Mouse (Mus musculus): Measurements from ENCODE around the gene Dennd5a. TPM values are rescaled to one million over a fixed set of nuclear protein-coding genes. Genes with fewer than 3 reads are reported as not detected.

The Dennd5a gene
- polyA plus RNA-seq, 2 experiments = 55.3 to 112 TPM

GRCm38 (mm10) chr7:109969542-109969941, 9.3 kb upstream of the Dennd5a start:
- H3K4me2 ChIP-seq (replicated peaks; ENCODE audit: low read depth, low read length, severe bottlenecking) = no peak overlapping the region
- no peak for TF ChIP-seq POLR2A (IDR thresholded peaks at IDR 0.05; ENCODE audit: borderline replicate concordance, extremely low read depth, insufficient read depth, insufficient read length)
- H3K9me3 ChIP-seq (ENCODE audit: control insufficient read depth, low read length) = no peaks in the 10 kb centered on the region
- H3K27ac ChIP-seq (replicated peaks; ENCODE audit: low read depth, low read length) = peak overlapping the region; percentile 1
- peaks cover 12% of the 10 kb centered on the region for H3K4me1 ChIP-seq (ENCODE audit: control insufficient read depth, insufficient read depth, low read length)
- no peak overlapping the region for H3K9ac ChIP-seq (ENCODE audit: low read depth, low read length, severe bottlenecking)
- DNase-seq (ENCODE audit: low spot score) = peak; percentile 32
- ATAC-seq (ENCODE audit: low FRiP score, low read depth) = peak; percentile 36
- peaks cover 7% of the 10 kb centered on the region for H3K36me3 ChIP-seq (ENCODE audit: control insufficient read depth, insufficient read depth, low read length)
- H3K4me3 ChIP-seq (replicated peaks; ENCODE audit: low read length) = no peak overlapping the region
- H3K27me3 ChIP-seq (ENCODE audit: control insufficient read depth, insufficient read depth, low read length) = no peaks in the 10 kb centered on the region

- H3K36me3 ChIP-seq (ENCODE audit: control insufficient read depth, insufficient read depth, low read length) = peaks cover 7% of the 10 kb centered on the region
- no peak overlapping the region for H3K9ac ChIP-seq (ENCODE audit: low read depth, low read length, severe bottlenecking)
- H3K9me3 ChIP-seq (ENCODE audit: control insufficient read depth, low read length) = no peaks in the 10 kb centered on the region
- no peak for TF ChIP-seq POLR2A (IDR thresholded peaks at IDR 0.05; ENCODE audit: borderline replicate concordance, extremely low read depth, insufficient read depth, insufficient read length)
- ATAC-seq (ENCODE audit: low FRiP score, low read depth) (peak; percentile 85), DNase-seq (ENCODE audit: low spot score) (peak; percentile 79)
- peak overlapping the region; percentile 43 for H3K27ac ChIP-seq (replicated peaks; ENCODE audit: low read depth, low read length)
- H3K27me3 ChIP-seq (ENCODE audit: control insufficient read depth, insufficient read depth, low read length) = no peaks in the 10 kb centered on the region
- 0% methylated on average over 1 of the region's 2 CpGs for WGBS
- H3K4me3 ChIP-seq (replicated peaks; ENCODE audit: low read length) = no peak overlapping the region
- H3K4me2 ChIP-seq (replicated peaks; ENCODE audit: low read depth, low read length, severe bottlenecking) = no peak overlapping the region
- H3K4me1 ChIP-seq (ENCODE audit: control insufficient read depth, insufficient read depth, low read length) = peaks cover 12% of the 10 kb centered on the region
These were observed 8.7 kb upstream of the Dennd5a start for GRCm38 (mm10) chr7:109968924-109969450.

DNA sequence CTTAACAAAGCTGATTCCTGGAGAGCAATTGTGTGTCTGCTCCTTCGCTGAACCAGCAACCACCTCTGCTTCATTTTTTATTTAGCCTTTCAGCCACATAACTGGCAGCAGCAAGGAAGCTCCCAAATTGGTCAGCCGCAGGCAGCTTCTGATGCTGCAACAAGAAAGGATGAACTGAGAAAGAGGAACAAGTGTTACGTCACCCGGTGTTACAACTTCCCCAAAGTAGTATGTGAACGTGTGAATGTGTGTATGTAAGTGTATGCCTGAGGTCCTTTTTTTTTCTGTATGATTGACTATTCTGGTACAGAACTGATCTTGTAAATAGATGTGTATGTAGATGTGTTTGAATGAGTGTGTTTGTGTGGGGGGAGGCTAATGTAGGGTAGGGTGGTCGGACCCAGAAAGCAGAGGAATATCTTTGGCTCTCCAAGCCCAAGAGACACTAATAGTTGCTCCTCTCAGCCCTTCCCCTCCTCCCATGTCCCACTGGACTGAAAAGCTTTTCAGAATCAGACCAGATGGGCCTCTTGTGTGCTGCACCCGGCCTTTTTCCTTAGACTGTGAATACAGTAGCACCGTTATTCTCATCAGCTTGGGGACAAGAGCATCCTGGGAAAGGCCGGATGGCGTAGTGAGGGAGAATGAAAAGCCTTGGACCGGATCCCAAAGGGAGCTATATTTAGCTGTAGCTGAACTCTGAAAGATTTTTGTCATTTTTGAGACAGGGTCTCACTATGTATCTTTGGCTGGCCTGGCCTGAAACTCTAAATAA, 7.7 kb upstream of the Dennd5a start:
- no peaks in the 10 kb centered on the region for H3K9me3 ChIP-seq (ENCODE audit: control insufficient read depth, low read length)
- H3K4me1 ChIP-seq (ENCODE audit: control insufficient read depth, insufficient read depth, low read length) = peaks cover 12% of the 10 kb centered on the region
- 0 out of 2 replicates have a peak overlapping the region, but pooled peaks have one; percentile 12 for H3K9ac ChIP-seq (ENCODE audit: low read depth, low read length, severe bottlenecking)
- TF ChIP-seq POLR2A (IDR thresholded peaks at IDR 0.05; ENCODE audit: borderline replicate concordance, extremely low read depth, insufficient read depth, insufficient read length) = no peak
- 76% methylated on average over 11 of the region's 11 CpGs for WGBS
- no peak overlapping the region for H3K4me2 ChIP-seq (replicated peaks; ENCODE audit: low read depth, low read length, severe bottlenecking)
- H3K27ac ChIP-seq (replicated peaks; ENCODE audit: low read depth, low read length) = peak overlapping the region; percentile 43; the same call in 1 of the 2 replicates
- no peaks in the 10 kb centered on the region for H3K27me3 ChIP-seq (ENCODE audit: control insufficient read depth, insufficient read depth, low read length)
- ATAC-seq (ENCODE audit: low FRiP score, low read depth) (no peak), DNase-seq (ENCODE audit: low spot score) (peak; percentile 45)
- H3K4me3 ChIP-seq (replicated peaks; ENCODE audit: low read length) = no peak overlapping the region
- H3K36me3 ChIP-seq (ENCODE audit: control insufficient read depth, insufficient read depth, low read length) = peaks cover 6% of the 10 kb centered on the region

- no peak for TF ChIP-seq POLR2A (IDR thresholded peaks at IDR 0.05; ENCODE audit: borderline replicate concordance, extremely low read depth, insufficient read depth, insufficient read length)
- DNase-seq (ENCODE audit: low spot score) (no peak), ATAC-seq (ENCODE audit: low FRiP score, low read depth) (no peak)
- Histone ChIP-seq H3K4me3 (replicated peaks; ENCODE audit: low read length) (no peak overlapping the region), H3K36me3 (ENCODE audit: control insufficient read depth, insufficient read depth, low read length) (no peaks in the 10 kb centered on the region), H3K27me3 (ENCODE audit: control insufficient read depth, insufficient read depth, low read length) (no peaks in the 10 kb centered on the region), H3K9me3 (ENCODE audit: control insufficient read depth, low read length) (no peaks in the 10 kb centered on the region), H3K4me1 (ENCODE audit: control insufficient read depth, insufficient read depth, low read length) (peaks cover 34% of the 10 kb centered on the region), H3K4me2 (replicated peaks; ENCODE audit: low read depth, low read length, severe bottlenecking) (no peak overlapping the region), H3K9ac (ENCODE audit: low read depth, low read length, severe bottlenecking) (no peak overlapping the region), H3K27ac (replicated peaks; ENCODE audit: low read depth, low read length) (no peak overlapping the region)
These were observed 5.4 kb upstream of the Dennd5a start for GRCm38 (mm10) chr7:109965658-109966057.

- Histone ChIP-seq H3K36me3 (ENCODE audit: control insufficient read depth, insufficient read depth, low read length) (no peaks in the 10 kb centered on the region), H3K4me3 (replicated peaks; ENCODE audit: low read length) (no peak overlapping the region), H3K4me2 (replicated peaks; ENCODE audit: low read depth, low read length, severe bottlenecking) (no peak overlapping the region), H3K27ac (replicated peaks; ENCODE audit: low read depth, low read length) (no peak overlapping the region), H3K4me1 (ENCODE audit: control insufficient read depth, insufficient read depth, low read length) (peaks cover 33% of the 10 kb centered on the region), H3K9me3 (ENCODE audit: control insufficient read depth, low read length) (no peaks in the 10 kb centered on the region), H3K9ac (ENCODE audit: low read depth, low read length, severe bottlenecking) (no peak overlapping the region), H3K27me3 (ENCODE audit: control insufficient read depth, insufficient read depth, low read length) (no peaks in the 10 kb centered on the region)
- ATAC-seq (ENCODE audit: low FRiP score, low read depth) = no peak
- WGBS = 94% methylated on average over 4 of the region's 4 CpGs
- DNase-seq (ENCODE audit: low spot score) = no peak
- no peak for TF ChIP-seq POLR2A (IDR thresholded peaks at IDR 0.05; ENCODE audit: borderline replicate concordance, extremely low read depth, insufficient read depth, insufficient read length)
These were observed 3.4 kb upstream of the Dennd5a start for GRCm38 (mm10) chr7:109963707-109964106.

Data from limb, embryonic 14.5 days (tissue).